Mouse (Mus musculus) spleen, postnatal 36 days (tissue): ENCODE results near the gene Mpp6.

Experiments used
- DNase-seq, 2 experiments: peaks; one replicate each; pipeline ENCODE4 v3.0.0; 2022; ENCODE audit warnings: low spot score in 2 of 2, mixed read lengths in 1 of 2

The Mpp6 gene

GRCm38 (mm10) chr6:50149378-50149777 is 39.3 kb downstream of the Mpp6 start:
- DNase-seq: no peak

- no peak for DNase-seq
Observed at GRCm38 (mm10) chr6:50159842-50160241, 49.8 kb downstream of the Mpp6 start.

DNA sequence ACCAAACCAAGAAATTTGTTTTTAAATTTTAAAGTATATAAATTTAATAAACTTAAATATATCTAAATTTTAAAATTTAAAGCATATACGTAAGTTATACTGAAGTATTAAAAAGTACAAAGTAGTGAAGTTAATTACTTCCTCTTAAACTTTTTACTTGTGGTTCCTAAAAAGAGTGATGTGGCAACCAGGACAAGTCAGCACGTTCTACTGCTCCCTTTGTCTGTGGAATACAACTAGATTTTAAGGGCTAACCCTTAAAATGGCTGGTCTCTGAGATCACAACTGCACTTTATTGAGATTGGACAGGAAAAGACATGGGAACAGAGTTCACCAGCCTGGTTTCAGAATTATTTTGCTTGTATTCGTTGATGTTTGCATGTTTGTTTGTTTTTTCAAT is 53.0 kb downstream of the Mpp6 start:
- no peak for DNase-seq

- no peak for DNase-seq
Observed at GRCm38 (mm10) chr6:50168821-50169220, 58.8 kb downstream of the Mpp6 start.

DNA sequence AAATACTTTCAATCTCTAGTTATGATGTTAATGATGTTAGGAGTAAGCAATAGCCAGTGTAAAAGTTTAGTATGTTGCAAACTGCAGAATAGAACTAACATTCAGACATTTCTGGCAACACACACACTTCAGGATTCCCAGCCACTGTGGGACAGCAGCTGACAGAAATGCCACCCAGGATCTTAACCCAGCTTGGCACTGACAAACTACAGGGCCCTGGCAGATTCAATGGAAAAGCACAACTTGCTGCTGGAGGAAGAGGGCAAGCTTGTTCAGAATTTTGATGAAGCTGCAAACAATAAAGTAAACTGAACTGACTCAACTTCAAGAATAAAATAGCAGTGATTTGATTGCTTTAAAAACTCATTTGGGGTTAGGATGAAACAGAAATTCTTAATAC is 59.7 kb downstream of the Mpp6 start:
- DNase-seq: no peak

DNA sequence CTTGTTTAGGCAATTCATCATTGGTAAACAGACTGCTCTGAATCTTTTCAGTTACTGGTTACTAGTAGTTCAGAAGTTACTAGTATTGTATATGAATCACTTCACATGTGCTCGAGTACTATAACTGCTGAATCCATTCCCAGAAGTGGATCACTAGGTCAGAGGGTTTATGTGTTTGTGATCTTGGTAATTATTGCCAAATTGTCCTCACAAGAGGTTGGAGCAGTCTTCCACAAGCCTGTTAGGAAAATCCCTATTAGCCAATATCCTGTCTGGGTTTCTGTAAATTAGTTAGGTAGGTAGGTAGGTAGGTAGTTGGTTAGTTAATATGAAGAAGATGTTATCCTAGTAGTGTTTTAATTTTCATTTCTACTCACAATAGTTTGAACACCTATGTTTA is 65.7 kb downstream of the Mpp6 start:
- DNase-seq: no peak

DNA sequence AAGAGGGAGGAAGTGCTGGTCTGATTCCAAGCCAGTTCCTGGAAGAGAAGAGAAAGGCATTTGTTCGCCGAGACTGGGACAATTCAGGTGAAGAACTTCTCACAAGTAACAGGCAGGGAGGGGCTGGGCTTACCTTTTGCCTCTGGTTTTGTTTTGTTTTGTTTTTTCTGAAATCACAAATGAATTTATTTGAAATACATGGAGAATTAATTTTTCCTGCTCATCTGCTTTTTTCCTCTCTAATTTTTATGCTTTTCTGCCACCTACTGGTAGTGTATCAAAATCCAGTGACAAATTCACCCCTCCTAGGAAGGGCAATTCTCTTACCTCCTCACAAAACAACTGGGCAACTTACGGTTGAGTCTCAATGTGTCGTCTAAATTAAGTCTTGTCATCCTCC is 70.1 kb downstream of the Mpp6 start:
- DNase-seq: no peak

DNA sequence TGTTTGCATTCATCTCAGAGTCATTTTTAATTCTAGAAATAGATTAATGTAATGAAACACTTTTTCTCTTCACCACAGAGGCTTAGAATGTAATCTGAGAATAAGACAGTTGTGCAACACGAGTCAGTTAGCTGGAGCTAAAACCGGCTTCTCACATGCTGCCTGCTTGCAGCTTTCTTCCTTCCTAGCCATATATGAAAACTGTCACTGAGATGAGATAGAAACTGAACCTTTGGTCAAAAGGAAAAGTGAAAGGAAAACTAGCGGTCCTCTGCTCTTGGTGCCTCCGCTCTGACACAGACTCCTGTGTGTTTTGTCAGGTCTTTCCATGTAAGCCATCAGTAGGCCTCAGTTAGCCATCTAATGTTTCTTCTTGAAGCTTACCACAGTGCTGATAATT is 77.9 kb downstream of the Mpp6 start:
- peak in 1 of 2 experiments; percentile 4 for DNase-seq

GRCm38 (mm10) chr6:50189376-50189775 is 79.3 kb downstream of the Mpp6 start:
- no peak for DNase-seq

DNA sequence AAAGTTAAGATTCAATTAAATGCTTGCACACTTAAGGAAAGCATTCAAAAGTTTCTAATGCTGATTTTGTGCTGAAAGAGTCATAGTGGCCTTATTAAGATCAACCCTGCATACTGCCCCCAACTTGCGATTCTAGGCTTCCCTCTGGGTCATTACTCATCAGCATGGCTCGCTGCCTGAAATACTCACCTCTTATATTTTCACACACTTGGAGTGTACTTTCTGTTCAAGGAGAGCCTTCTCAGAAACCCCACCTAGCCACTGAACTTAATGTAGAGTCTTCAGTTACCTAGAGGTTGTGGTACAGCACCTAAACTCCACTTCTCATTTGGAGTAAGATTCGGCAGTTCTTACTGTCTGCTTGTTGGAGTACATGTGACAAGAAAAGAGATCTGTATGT is 81.6 kb downstream of the Mpp6 start:
- no peak for DNase-seq

GRCm38 (mm10) chr6:50192169-50192568 is 82.1 kb downstream of the Mpp6 start:
- no peak for DNase-seq

- DNase-seq: no peak
Observed at GRCm38 (mm10) chr6:50192822-50193221, 82.8 kb downstream of the Mpp6 start.

DNA sequence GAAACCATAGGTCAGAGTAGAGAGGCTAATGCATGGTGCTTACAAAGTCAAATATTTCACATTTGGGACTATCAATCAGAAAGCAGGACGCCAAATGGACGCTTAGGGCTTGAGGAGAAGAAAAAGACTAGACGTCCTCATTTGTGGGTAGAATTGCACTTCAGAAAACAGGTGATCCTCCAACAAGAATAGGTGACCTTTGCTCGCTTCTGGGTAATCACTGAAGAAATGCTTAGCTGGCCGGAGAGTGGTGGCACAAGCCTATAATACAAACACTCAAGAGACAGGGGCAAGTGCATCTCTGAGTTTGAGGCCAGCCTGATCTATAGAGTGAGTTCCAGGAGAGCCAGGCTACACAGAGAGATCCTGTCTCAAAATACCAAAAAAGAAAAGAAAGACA is 83.8 kb downstream of the Mpp6 start:
- DNase-seq: no peak

GRCm38 (mm10) chr6:50204356-50204755 is 94.3 kb downstream of the Mpp6 start:
- DNase-seq: no peak

GRCm38 (mm10) chr6:50205093-50205492 is 95.1 kb downstream of the Mpp6 start:
- DNase-seq: no peak

DNA sequence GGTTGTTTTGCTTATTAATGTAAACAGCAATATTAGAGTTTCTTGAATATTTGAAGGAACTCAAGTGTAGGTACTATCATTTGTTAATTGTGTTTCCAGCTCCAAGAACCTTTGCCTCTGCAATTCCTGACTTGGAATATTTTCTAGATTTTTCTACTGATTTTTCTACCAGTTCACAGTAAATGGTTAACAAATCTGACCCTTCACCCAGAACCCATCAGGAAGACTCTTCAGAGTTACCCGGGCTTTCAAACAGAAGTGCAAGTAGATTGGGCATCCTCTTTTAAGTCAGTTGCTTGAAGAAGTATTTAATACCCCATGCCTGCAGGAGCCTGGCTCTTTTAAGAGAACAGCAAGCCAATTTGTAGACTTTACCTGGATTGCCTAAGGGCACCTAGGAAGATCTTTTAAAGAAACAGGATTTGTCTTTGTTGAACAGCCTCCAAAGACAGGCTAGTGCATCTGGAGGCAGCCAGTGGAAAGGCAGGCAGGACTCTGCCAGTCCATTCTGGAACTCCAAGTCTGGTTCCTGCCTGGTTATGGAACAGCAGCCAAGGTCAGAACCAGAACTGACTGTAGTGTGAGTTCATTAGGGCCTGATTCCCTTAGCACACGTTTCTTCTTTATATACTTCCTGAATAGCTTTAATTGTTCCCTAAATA is 104.8 kb downstream of the Mpp6 start:
- DNase-seq: no peak

GRCm38 (mm10) chr6:50215373-50215745 is 105.3 kb downstream of the Mpp6 start:
- no peak for DNase-seq

- no peak for DNase-seq
Observed at GRCm38 (mm10) chr6:50215986-50216385, 105.9 kb downstream of the Mpp6 start.

- DNase-seq: no peak
Observed at GRCm38 (mm10) chr6:50218628-50219027, 108.6 kb downstream of the Mpp6 start.

DNA sequence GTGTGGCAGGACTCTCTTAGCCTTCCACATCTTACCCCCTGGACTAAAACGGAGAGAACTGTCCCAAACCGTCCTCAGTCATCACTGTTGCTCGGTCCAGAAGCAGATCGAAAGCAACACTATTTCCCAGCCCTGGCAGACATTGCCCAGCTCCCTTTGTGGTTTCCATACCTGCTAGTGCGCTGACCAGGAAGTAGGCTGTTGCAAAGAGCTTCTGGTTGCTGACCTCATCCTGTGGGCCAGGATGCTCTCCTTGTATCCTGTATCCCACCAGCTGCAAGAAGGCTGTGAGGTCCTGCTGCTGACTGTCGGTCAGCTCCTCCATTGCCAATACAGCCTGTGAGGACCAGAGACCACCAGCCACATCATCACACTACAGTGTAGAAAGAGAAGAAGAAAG is 109.0 kb downstream of the Mpp6 start:
- DNase-seq: no peak

GRCm38 (mm10) chr6:50220863-50221262 is 110.8 kb downstream of the Mpp6 start:
- peak; percentile 9 to 12 for DNase-seq

- DNase-seq: no peak
Observed at GRCm38 (mm10) chr6:50222351-50222750, 112.3 kb downstream of the Mpp6 start.

GRCm38 (mm10) chr6:50222986-50223385 is 112.9 kb downstream of the Mpp6 start:
- no peak for DNase-seq

GRCm38 (mm10) chr6:50223606-50224005 is 113.6 kb downstream of the Mpp6 start:
- no peak for DNase-seq
